Mouse (Mus musculus): ENCODE data around the gene Dip2c. TPM values are rescaled to one million over a fixed set of nuclear protein-coding genes. Genes with fewer than 3 reads are reported as not detected.

The Dip2c gene
- polyA plus RNA-seq, 1 experiment, result 4.0 TPM

GRCm38 (mm10) chr13:9390204-9390804 is 114.0 kb downstream of the Dip2c start:
- H3K27ac ChIP-seq (ENCODE audit: control insufficient read depth, insufficient read depth, low read depth, low read length), result no peak overlapping the region
- no peak overlapping the region for H3K4me3 ChIP-seq (ENCODE audit: control insufficient read depth, low read depth, low read length)
- no peaks in the 10 kb centered on the region for H3K27me3 ChIP-seq (ENCODE audit: control insufficient read depth, insufficient read depth, low read length)
- no peaks in the 10 kb centered on the region for H3K36me3 ChIP-seq (ENCODE audit: control insufficient read depth, insufficient read depth, low read length)
- peaks cover 2% of the 10 kb centered on the region; the same call in 1 of the 2 replicates for H3K4me1 ChIP-seq (ENCODE audit: control insufficient read depth, insufficient read depth, low read length)
- no peak for TF ChIP-seq CTCF (IDR thresholded peaks at IDR 0.05; ENCODE audit: control insufficient read depth, insufficient read depth, insufficient replicate concordance, low read depth, low read length)
- no peak for TF ChIP-seq POLR2A (IDR thresholded peaks at IDR 0.05; ENCODE audit: control insufficient read depth, low read depth, low read length)

GRCm38 (mm10) chr13:9393470-9393869 is 117.1 kb downstream of the Dip2c start:
- Histone ChIP-seq H3K4me3 (ENCODE audit: control insufficient read depth, low read depth, low read length) (no peak overlapping the region), H3K4me1 (ENCODE audit: control insufficient read depth, insufficient read depth, low read length) (no peaks in the 10 kb centered on the region), H3K36me3 (ENCODE audit: control insufficient read depth, insufficient read depth, low read length) (no peaks in the 10 kb centered on the region), H3K27ac (ENCODE audit: control insufficient read depth, insufficient read depth, low read depth, low read length) (no peak overlapping the region), H3K27me3 (ENCODE audit: control insufficient read depth, insufficient read depth, low read length) (no peaks in the 10 kb centered on the region)
- TF ChIP-seq POLR2A (IDR thresholded peaks at IDR 0.05; ENCODE audit: control insufficient read depth, low read depth, low read length) (no peak), CTCF (IDR thresholded peaks at IDR 0.05; ENCODE audit: control insufficient read depth, insufficient read depth, insufficient replicate concordance, low read depth, low read length) (no peak)

GRCm38 (mm10) chr13:9395286-9395685 is 119.0 kb downstream of the Dip2c start:
- no peak overlapping the region for H3K27ac ChIP-seq (ENCODE audit: control insufficient read depth, insufficient read depth, low read depth, low read length)
- TF ChIP-seq POLR2A (IDR thresholded peaks at IDR 0.05; ENCODE audit: control insufficient read depth, low read depth, low read length), result no peak
- no peak for TF ChIP-seq CTCF (IDR thresholded peaks at IDR 0.05; ENCODE audit: control insufficient read depth, insufficient read depth, insufficient replicate concordance, low read depth, low read length)
- no peak overlapping the region for H3K4me3 ChIP-seq (ENCODE audit: control insufficient read depth, low read depth, low read length)
- H3K36me3 ChIP-seq (ENCODE audit: control insufficient read depth, insufficient read depth, low read length), result no peaks in the 10 kb centered on the region
- no peaks in the 10 kb centered on the region for H3K27me3 ChIP-seq (ENCODE audit: control insufficient read depth, insufficient read depth, low read length)
- H3K4me1 ChIP-seq (ENCODE audit: control insufficient read depth, insufficient read depth, low read length), result no peaks in the 10 kb centered on the region

- no peak overlapping the region for H3K27ac ChIP-seq (ENCODE audit: control insufficient read depth, insufficient read depth, low read depth, low read length)
- H3K36me3 ChIP-seq (ENCODE audit: control insufficient read depth, insufficient read depth, low read length), result no peaks in the 10 kb centered on the region
- no peak overlapping the region for H3K4me3 ChIP-seq (ENCODE audit: control insufficient read depth, low read depth, low read length)
- no peak for TF ChIP-seq CTCF (IDR thresholded peaks at IDR 0.05; ENCODE audit: control insufficient read depth, insufficient read depth, insufficient replicate concordance, low read depth, low read length)
- TF ChIP-seq POLR2A (IDR thresholded peaks at IDR 0.05; ENCODE audit: control insufficient read depth, low read depth, low read length), result no peak
- H3K27me3 ChIP-seq (ENCODE audit: control insufficient read depth, insufficient read depth, low read length), result no peaks in the 10 kb centered on the region
- no peaks in the 10 kb centered on the region for H3K4me1 ChIP-seq (ENCODE audit: control insufficient read depth, insufficient read depth, low read length)
Measured at GRCm38 (mm10) chr13:9398846-9399245, 122.5 kb downstream of the Dip2c start.

GRCm38 (mm10) chr13:9405399-9405798 is 129.1 kb downstream of the Dip2c start:
- Histone ChIP-seq H3K27me3 (ENCODE audit: control insufficient read depth, insufficient read depth, low read length) (no peaks in the 10 kb centered on the region), H3K4me3 (ENCODE audit: control insufficient read depth, low read depth, low read length) (no peak overlapping the region), H3K36me3 (ENCODE audit: control insufficient read depth, insufficient read depth, low read length) (no peaks in the 10 kb centered on the region), H3K4me1 (ENCODE audit: control insufficient read depth, insufficient read depth, low read length) (no peaks in the 10 kb centered on the region), H3K27ac (ENCODE audit: control insufficient read depth, insufficient read depth, low read depth, low read length) (no peak overlapping the region)
- no peak for TF ChIP-seq CTCF (IDR thresholded peaks at IDR 0.05; ENCODE audit: control insufficient read depth, insufficient read depth, insufficient replicate concordance, low read depth, low read length)

- Histone ChIP-seq H3K36me3 (ENCODE audit: control insufficient read depth, insufficient read depth, low read length) (no peaks in the 10 kb centered on the region), H3K27me3 (ENCODE audit: control insufficient read depth, insufficient read depth, low read length) (no peaks in the 10 kb centered on the region), H3K27ac (ENCODE audit: control insufficient read depth, insufficient read depth, low read depth, low read length) (no peak overlapping the region), H3K4me3 (ENCODE audit: control insufficient read depth, low read depth, low read length) (no peak overlapping the region), H3K4me1 (ENCODE audit: control insufficient read depth, insufficient read depth, low read length) (no peaks in the 10 kb centered on the region)
- TF ChIP-seq POLR2A (IDR thresholded peaks at IDR 0.05; ENCODE audit: control insufficient read depth, low read depth, low read length), result no peak
- TF ChIP-seq CTCF (IDR thresholded peaks at IDR 0.05; ENCODE audit: control insufficient read depth, insufficient read depth, insufficient replicate concordance, low read depth, low read length), result no peak
Measured at GRCm38 (mm10) chr13:9408983-9409382, 132.7 kb downstream of the Dip2c start.

GRCm38 (mm10) chr13:9418441-9418840 is 142.1 kb downstream of the Dip2c start:
- no peak for TF ChIP-seq CTCF (IDR thresholded peaks at IDR 0.05; ENCODE audit: control insufficient read depth, insufficient read depth, insufficient replicate concordance, low read depth, low read length)
- no peak for TF ChIP-seq POLR2A (IDR thresholded peaks at IDR 0.05; ENCODE audit: control insufficient read depth, low read depth, low read length)
- H3K4me3 ChIP-seq (ENCODE audit: control insufficient read depth, low read depth, low read length), result no peak overlapping the region
- H3K27me3 ChIP-seq (ENCODE audit: control insufficient read depth, insufficient read depth, low read length), result no peaks in the 10 kb centered on the region
- H3K27ac ChIP-seq (ENCODE audit: control insufficient read depth, insufficient read depth, low read depth, low read length), result no peak overlapping the region
- no peaks in the 10 kb centered on the region for H3K36me3 ChIP-seq (ENCODE audit: control insufficient read depth, insufficient read depth, low read length)
- H3K4me1 ChIP-seq (ENCODE audit: control insufficient read depth, insufficient read depth, low read length), result no peaks in the 10 kb centered on the region

GRCm38 (mm10) chr13:9419213-9419612 is 142.9 kb downstream of the Dip2c start:
- Histone ChIP-seq H3K36me3 (ENCODE audit: control insufficient read depth, insufficient read depth, low read length) (no peaks in the 10 kb centered on the region), H3K27me3 (ENCODE audit: control insufficient read depth, insufficient read depth, low read length) (no peaks in the 10 kb centered on the region), H3K4me3 (ENCODE audit: control insufficient read depth, low read depth, low read length) (no peak overlapping the region), H3K4me1 (ENCODE audit: control insufficient read depth, insufficient read depth, low read length) (no peaks in the 10 kb centered on the region), H3K27ac (ENCODE audit: control insufficient read depth, insufficient read depth, low read depth, low read length) (no peak overlapping the region)
- TF ChIP-seq POLR2A (IDR thresholded peaks at IDR 0.05; ENCODE audit: control insufficient read depth, low read depth, low read length) (no peak), CTCF (IDR thresholded peaks at IDR 0.05; ENCODE audit: control insufficient read depth, insufficient read depth, insufficient replicate concordance, low read depth, low read length) (no peak)
